Mouse (Mus musculus) retina, embryonic 14.5 days (tissue): ENCODE data around the gene Slc26a10.

Source experiments
- DNase-seq: peaks from one replicate; pipeline ENCODE4 v3.0.0-alpha.2; 2015; ENCODE audit warnings: low spot score

The Slc26a10 gene

DNA sequence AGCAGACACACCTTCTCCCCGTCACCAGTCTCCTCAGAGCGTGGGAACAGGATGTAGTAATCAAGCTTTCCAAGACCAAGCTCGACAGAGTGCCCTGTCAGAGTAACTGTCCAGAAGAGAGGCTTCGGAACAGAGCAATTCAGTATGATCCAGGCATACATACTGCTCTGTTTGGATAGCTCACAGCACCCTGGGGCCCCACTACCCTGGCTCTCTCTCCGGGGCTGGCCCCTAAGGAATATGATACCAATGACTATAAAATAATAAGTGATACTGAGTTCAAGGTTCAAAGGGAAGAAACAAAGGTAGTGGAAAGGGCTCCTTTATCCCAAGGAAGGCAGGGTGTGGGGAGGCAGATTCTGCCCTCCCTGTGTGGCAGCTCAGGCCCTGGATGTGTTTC lies 48.0 kb downstream of the Slc26a10 start:
- DNase-seq: no peak

DNA sequence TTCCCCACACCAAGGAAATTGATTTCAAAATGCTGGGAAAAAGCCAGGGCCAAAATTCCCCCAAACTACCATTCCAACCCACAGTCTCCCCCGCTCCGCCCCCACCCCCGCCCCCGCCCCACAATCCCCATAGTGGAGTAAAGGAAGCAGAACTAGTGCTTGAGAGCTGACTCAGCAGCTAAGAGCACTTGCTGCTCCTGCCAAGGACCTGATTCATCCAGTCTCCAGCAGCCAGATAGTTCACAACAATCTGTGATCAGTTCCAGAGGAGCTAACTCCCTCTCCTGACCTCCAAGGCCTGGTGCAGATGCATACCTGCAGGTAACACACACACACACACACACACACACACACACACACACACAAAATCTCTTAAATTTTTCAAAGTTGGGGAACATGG lies 51.0 kb downstream of the Slc26a10 start:
- DNase-seq: no peak

DNA sequence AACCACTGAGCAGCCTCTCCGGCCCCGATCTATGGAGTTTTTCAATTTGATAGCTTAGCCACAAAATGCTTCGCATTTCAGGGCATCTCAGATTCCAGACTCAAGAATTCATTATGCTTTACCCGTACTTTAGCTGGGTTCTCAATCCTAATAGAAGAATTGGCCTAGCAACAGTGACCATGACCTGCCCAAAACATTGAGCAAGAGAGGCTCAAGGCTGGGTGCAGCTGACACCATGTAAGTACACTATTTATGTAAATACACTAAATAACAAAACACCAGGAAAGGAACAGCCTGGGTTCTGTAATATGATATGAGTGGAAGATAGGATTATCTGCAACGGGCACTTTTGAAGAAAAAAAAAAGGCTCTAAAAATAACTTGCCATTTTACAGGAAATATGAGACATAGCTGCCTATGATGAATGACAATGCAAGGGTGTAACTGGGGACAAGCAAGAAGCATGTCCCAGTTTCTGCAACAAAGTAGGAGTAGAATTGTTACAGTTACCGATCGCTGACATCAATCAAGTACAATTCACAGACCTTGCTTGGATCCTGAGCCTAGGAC lies 52.6 kb downstream of the Slc26a10 start:
- no peak for DNase-seq

DNA sequence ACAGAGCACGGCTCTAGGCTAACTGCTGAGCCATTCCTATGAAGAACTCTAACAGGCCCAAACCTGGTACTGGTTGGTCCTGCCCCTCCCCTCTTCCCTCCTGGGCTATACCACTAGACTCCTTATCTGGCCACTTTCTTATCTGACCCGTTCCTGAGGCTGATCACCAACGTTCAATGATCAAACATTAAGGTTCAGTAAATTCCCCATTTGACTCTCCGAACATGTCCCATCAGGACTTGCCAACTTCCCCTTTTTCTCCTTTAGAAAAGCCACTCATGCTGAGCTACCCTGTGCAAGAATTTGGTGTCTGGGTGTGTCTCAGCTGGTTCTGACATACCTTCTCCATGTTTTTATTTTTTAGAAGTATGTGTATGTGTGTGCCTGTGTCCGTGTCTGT lies 53.9 kb downstream of the Slc26a10 start:
- no peak for DNase-seq

DNA sequence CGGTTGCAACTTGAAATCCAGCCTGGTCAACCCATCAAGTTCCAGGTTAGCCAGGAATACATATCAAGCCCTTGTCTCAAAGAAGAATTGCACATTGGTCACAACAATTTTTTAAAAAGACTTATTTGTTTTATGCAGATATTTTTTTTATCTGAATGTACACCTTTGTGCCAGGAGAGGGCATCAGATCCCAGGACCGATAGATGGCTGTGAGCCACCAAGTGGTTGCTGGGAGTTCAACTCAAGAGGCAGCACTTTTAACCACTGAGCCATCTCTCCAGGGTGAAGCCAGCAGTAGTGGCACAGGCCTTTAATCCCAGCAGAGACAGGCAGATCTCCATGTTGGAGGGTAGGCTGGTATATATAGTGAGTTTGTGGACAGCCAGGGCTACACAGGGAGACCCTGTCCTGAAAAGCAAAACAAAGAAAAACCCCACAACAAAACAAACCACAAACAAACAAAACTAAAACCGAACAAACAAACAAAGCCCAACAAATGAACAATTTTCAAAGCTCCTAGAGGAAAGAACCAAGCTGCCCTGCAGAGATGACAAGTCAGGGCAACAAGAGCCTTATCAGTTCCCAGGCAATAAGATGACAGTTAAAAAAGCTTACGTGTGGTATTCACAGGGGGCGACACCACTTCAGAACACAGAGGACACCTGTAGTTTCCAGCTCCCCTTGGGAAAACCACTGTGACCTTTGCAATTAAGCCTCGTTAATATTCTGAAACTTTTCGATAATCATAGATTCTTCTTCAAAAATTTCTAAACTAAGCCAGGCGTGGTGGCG lies 55.0 kb downstream of the Slc26a10 start:
- peak; percentile 55 for DNase-seq

DNA sequence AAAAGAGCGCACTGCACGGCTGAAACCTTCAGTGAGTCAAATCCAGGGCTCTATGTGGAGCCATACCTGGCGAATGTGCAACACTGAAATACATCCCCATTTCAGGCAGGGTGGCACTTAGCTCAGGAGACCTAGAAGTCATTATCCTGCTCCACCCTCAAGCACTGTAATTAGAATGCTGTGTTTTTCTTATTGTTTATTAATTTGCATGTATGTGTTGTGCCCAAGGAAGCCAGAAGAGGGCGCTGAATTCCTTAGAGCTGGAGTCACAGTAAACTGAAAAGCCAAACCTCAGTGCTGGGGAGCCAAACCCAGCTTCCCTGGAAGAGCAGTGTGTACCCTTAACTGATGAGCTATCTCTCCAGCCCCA lies 57.0 kb downstream of the Slc26a10 start:
- DNase-seq: peak; percentile 86

DNA sequence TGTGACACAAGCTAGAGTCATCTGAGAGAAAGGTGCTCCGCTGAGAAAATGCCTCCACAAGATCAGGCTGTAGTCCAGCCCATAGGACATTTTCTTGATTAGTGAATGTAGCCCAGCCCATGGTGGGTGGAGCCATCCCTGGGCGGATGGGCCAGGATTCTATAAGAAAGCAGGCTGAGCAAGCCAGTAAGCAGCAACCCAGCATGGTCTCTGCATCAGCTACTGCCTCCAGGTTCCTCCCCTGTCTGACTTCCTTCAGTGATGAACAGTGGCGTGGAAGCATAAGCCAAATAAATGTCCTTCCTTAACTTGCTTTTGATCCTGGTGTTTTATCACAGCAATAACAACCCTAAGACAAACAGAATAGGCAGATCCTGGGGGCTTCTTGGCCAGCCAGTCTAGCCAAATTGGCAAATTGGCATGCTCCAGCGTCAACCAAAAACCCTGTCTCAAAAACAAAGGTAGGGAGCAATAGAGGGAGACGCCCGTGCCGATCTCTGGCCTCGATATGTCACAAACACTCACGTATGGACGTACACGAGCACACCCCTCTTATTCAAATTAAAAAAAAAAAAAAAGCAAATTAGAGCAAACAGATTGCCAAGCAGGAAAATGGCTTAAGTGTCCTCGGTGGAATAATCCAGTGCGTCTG lies 57.5 kb downstream of the Slc26a10 start:
- DNase-seq: peak; percentile 68

DNA sequence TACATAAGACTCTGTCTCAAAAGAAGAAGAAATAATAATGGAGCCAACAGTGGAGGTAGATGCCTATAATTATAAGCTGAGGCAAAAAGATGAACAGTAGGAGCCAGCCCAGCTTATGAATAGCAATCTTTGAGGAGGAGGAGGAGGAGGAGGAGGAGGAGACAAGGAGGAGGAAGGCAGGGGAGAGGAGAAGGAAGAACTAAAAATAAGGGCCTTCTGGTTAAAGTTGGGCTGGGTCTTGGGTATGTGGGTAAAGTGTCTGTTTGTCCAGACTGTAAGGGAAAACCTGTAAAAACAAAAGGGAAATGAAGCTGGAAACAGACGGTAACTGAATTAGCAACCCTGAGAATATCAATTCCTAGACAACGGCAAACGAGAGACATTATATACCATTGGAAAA lies 58.4 kb downstream of the Slc26a10 start:
- no peak for DNase-seq
